Mouse (Mus musculus) small intestine, adult 2 months (tissue): ENCODE data around the gene Zfp950.

Source experiments
- CTCF ChIP-seq: fragments of 200-500 bp; IDR thresholded peaks from 2 replicates; pipeline ENCODE4 v1.5.1; 2012; ENCODE audit warnings: low read depth, mild to moderate bottlenecking, control low read depth, inconsistent platforms, low read length, moderate library complexity, mixed read lengths; ENCODE audit not compliant: insufficient replicate concordance, insufficient read length; ENCODE audit errors: extremely low read depth
- POLR2A ChIP-seq: fragments of 200-500 bp; IDR thresholded peaks from 2 replicates; pipeline ENCODE4 v1.6.1; 2012; ENCODE audit warnings: low read depth, mild to moderate bottlenecking, control low read depth, inconsistent platforms, low read length, moderate library complexity

- TF ChIP-seq CTCF (no peak), POLR2A (no peak)
Observed at GRCm38 (mm10) chr19:61065011-61065410, 75.6 kb downstream of the Zfp950 start.
